Mouse (Mus musculus): ENCODE results near the gene Ccdc180. TPM values are rescaled to one million over a fixed set of nuclear protein-coding genes. Genes with fewer than 3 reads are reported as not detected.

Ccdc180 gene
- polyA plus RNA-seq, 1 experiment from 2014 or later, result 0.31 TPM

- H3K9ac ChIP-seq, result peak overlapping the region; percentile 25; the same call in 1 of the 2 replicates
Observed at GRCm38 (mm10) chr4:45869021-45869815, 20.9 kb upstream of the Ccdc180 start.

GRCm38 (mm10) chr4:45872147-45872546 is 18.0 kb upstream of the Ccdc180 start:
- Histone ChIP-seq H3K9ac (no peak overlapping the region), H3K27ac (no peak overlapping the region), H3K27me3 (no peaks in the 10 kb centered on the region; the same call in 1 of the 2 replicates), H3K4me3 (no peak overlapping the region), H3K36me3 (no peaks in the 10 kb centered on the region), H3K4me2 (replicated peaks) (no peak overlapping the region), H3K9me3 (replicated peaks) (0 out of 2 replicates have a peak, but pooled peaks cover 7% of the 10 kb centered on the region), H3K4me1 (peaks cover 4% of the 10 kb centered on the region)
- WGBS, result 100% methylated on average over 1 of the region's 2 CpGs
- no peak for ATAC-seq (ENCODE audit: low FRiP score)

More at GRCm38 (mm10) chr4:45869021-45869815, 20.9 kb upstream of the Ccdc180 start:
- H3K4me1 ChIP-seq, result peaks cover 4% of the 10 kb centered on the region
- 22% methylated on average over 23 of the region's 24 CpGs for WGBS
- no peaks in the 10 kb centered on the region for H3K9me3 ChIP-seq (replicated peaks)
- H3K27ac ChIP-seq, result no peak overlapping the region
- 0 out of 2 replicates have a peak overlapping the region, but pooled peaks have one; percentile 1 for H3K4me3 ChIP-seq
- no peaks in the 10 kb centered on the region; the same call in 1 of the 2 replicates for H3K27me3 ChIP-seq
- peak overlapping the region; percentile 33 for H3K4me2 ChIP-seq (replicated peaks)
- no peak for ATAC-seq (ENCODE audit: low FRiP score)
- H3K36me3 ChIP-seq, result no peaks in the 10 kb centered on the region

- H3K27me3 ChIP-seq, result no peaks in the 10 kb centered on the region; the same call in 1 of the 2 replicates
- no peak overlapping the region for H3K4me2 ChIP-seq (replicated peaks)
- no peak overlapping the region for H3K9ac ChIP-seq
- H3K4me1 ChIP-seq, result no peaks in the 10 kb centered on the region
- no peak overlapping the region for H3K4me3 ChIP-seq
- no peaks in the 10 kb centered on the region for H3K36me3 ChIP-seq
- H3K9me3 ChIP-seq (replicated peaks), result 0 out of 2 replicates have a peak, but pooled peaks cover 7% of the 10 kb centered on the region
- H3K27ac ChIP-seq, result no peak overlapping the region
- whole genome bisulfite sequencing, result 44% methylated on average over 5 of the region's 5 CpGs
- no peak for ATAC-seq (ENCODE audit: low FRiP score)
Observed at GRCm38 (mm10) chr4:45878929-45879328, 11.2 kb upstream of the Ccdc180 start.

- no peaks in the 10 kb centered on the region for H3K9me3 ChIP-seq (replicated peaks)
- no peak overlapping the region for H3K4me3 ChIP-seq
- H3K9ac ChIP-seq, result no peak overlapping the region
- H3K27me3 ChIP-seq, result no peaks in the 10 kb centered on the region; the same call in 1 of the 2 replicates
- no peak overlapping the region for H3K4me2 ChIP-seq (replicated peaks)
- WGBS, result 82% methylated on average over 9 of the region's 9 CpGs
- no peak overlapping the region for H3K27ac ChIP-seq
- H3K4me1 ChIP-seq, result no peaks in the 10 kb centered on the region
- no peak for ATAC-seq (ENCODE audit: low FRiP score)
- H3K36me3 ChIP-seq, result no peaks in the 10 kb centered on the region
Observed at GRCm38 (mm10) chr4:45882521-45882920, 7.6 kb upstream of the Ccdc180 start.

- H3K27ac ChIP-seq, result no peak overlapping the region
- no peaks in the 10 kb centered on the region for H3K4me1 ChIP-seq
- no peaks in the 10 kb centered on the region; the same call in 1 of the 2 replicates for H3K27me3 ChIP-seq
- H3K9me3 ChIP-seq (replicated peaks), result no peaks in the 10 kb centered on the region
- no peak overlapping the region for H3K4me3 ChIP-seq
- no peak overlapping the region for H3K9ac ChIP-seq
- no peaks in the 10 kb centered on the region for H3K36me3 ChIP-seq
- ATAC-seq (ENCODE audit: low FRiP score), result no peak
- WGBS, result 94% methylated on average over 16 of the region's 16 CpGs
- H3K4me2 ChIP-seq (replicated peaks), result no peak overlapping the region
Observed at GRCm38 (mm10) chr4:45883250-45883649, 6.9 kb upstream of the Ccdc180 start.

GRCm38 (mm10) chr4:45889487-45889886 is 616 bp upstream of the Ccdc180 start:
- H3K4me3 ChIP-seq, result no peak overlapping the region

GRCm38 (mm10) chr4:45896425-45897081 is 6.5 kb downstream of the Ccdc180 start:
- 12% methylated on average over 16 of the region's 16 CpGs for WGBS
- Histone ChIP-seq H3K36me3 (no peaks in the 10 kb centered on the region), H3K4me3 (no peak overlapping the region), H3K27me3 (0 out of 2 replicates have a peak, but pooled peaks cover 4% of the 10 kb centered on the region), H3K9me3 (replicated peaks) (no peaks in the 10 kb centered on the region), H3K9ac (no peak overlapping the region), H3K4me1 (peaks cover 5% of the 10 kb centered on the region; the same call in 1 of the 2 replicates), H3K4me2 (replicated peaks) (no peak overlapping the region), H3K27ac (no peak overlapping the region)
- no peak for ATAC-seq (ENCODE audit: low FRiP score)

More at GRCm38 (mm10) chr4:45889487-45889886, 616 bp upstream of the Ccdc180 start:
- 56% methylated on average over 6 of the region's 6 CpGs for WGBS
- ATAC-seq (ENCODE audit: low FRiP score), result no peak
- Histone ChIP-seq H3K9me3 (replicated peaks) (no peaks in the 10 kb centered on the region), H3K27ac (no peak overlapping the region), H3K36me3 (no peaks in the 10 kb centered on the region), H3K27me3 (no peaks in the 10 kb centered on the region), H3K4me2 (replicated peaks) (no peak overlapping the region), H3K4me1 (peaks cover 9% of the 10 kb centered on the region), H3K9ac (no peak overlapping the region)

GRCm38 (mm10) chr4:45898413-45898812 is 8.3 kb downstream of the Ccdc180 start:
- Histone ChIP-seq H3K4me3 (no peak overlapping the region), H3K36me3 (no peaks in the 10 kb centered on the region), H3K9ac (no peak overlapping the region), H3K27me3 (0 out of 2 replicates have a peak, but pooled peaks cover 4% of the 10 kb centered on the region), H3K4me1 (peaks cover 5% of the 10 kb centered on the region; the same call in 1 of the 2 replicates), H3K9me3 (replicated peaks) (no peaks in the 10 kb centered on the region), H3K27ac (no peak overlapping the region), H3K4me2 (replicated peaks) (no peak overlapping the region)
- no peak for ATAC-seq (ENCODE audit: low FRiP score)
- WGBS, result 58% methylated on average over 5 of the region's 5 CpGs

- H3K9ac ChIP-seq, result no peak overlapping the region
- H3K9me3 ChIP-seq (replicated peaks), result no peaks in the 10 kb centered on the region
- no peaks in the 10 kb centered on the region for H3K4me1 ChIP-seq
- H3K27me3 ChIP-seq, result no peaks in the 10 kb centered on the region
- H3K4me2 ChIP-seq (replicated peaks), result no peak overlapping the region
- H3K36me3 ChIP-seq, result no peaks in the 10 kb centered on the region
- WGBS, result 92% methylated on average over 13 of the region's 13 CpGs
- ATAC-seq (ENCODE audit: low FRiP score), result no peak
- H3K4me3 ChIP-seq, result no peak overlapping the region
- no peak overlapping the region for H3K27ac ChIP-seq
Observed at GRCm38 (mm10) chr4:45909256-45909655, 19.2 kb downstream of the Ccdc180 start.

GRCm38 (mm10) chr4:45909924-45910323 is 19.8 kb downstream of the Ccdc180 start:
- Histone ChIP-seq H3K4me1 (no peaks in the 10 kb centered on the region), H3K36me3 (no peaks in the 10 kb centered on the region), H3K4me3 (no peak overlapping the region), H3K9ac (no peak overlapping the region), H3K4me2 (replicated peaks) (no peak overlapping the region), H3K9me3 (replicated peaks) (no peaks in the 10 kb centered on the region), H3K27ac (no peak overlapping the region), H3K27me3 (no peaks in the 10 kb centered on the region)
- 67% methylated on average over 4 of the region's 4 CpGs for WGBS
- no peak for ATAC-seq (ENCODE audit: low FRiP score)

- no peaks in the 10 kb centered on the region for H3K4me1 ChIP-seq
- no peak overlapping the region for H3K4me2 ChIP-seq (replicated peaks)
- no peaks in the 10 kb centered on the region for H3K27me3 ChIP-seq
- no peaks in the 10 kb centered on the region for H3K9me3 ChIP-seq (replicated peaks)
- ATAC-seq (ENCODE audit: low FRiP score), result no peak
- H3K36me3 ChIP-seq, result no peaks in the 10 kb centered on the region
- H3K4me3 ChIP-seq, result no peak overlapping the region
- H3K9ac ChIP-seq, result no peak overlapping the region
- H3K27ac ChIP-seq, result no peak overlapping the region
- 88% methylated on average over 5 of the region's 5 CpGs for WGBS
Observed at GRCm38 (mm10) chr4:45911256-45911655, 21.2 kb downstream of the Ccdc180 start.

- no peaks in the 10 kb centered on the region for H3K27me3 ChIP-seq
- H3K4me1 ChIP-seq, result no peaks in the 10 kb centered on the region
- H3K4me2 ChIP-seq (replicated peaks), result no peak overlapping the region
- H3K36me3 ChIP-seq, result no peaks in the 10 kb centered on the region
- no peak overlapping the region for H3K9ac ChIP-seq
- H3K27ac ChIP-seq, result no peak overlapping the region
- H3K4me3 ChIP-seq, result no peak overlapping the region
- ATAC-seq (ENCODE audit: low FRiP score), result no peak
- WGBS, result 91% methylated on average over 4 of the region's 4 CpGs
- H3K9me3 ChIP-seq (replicated peaks), result no peaks in the 10 kb centered on the region
Observed at GRCm38 (mm10) chr4:45911876-45912275, 21.8 kb downstream of the Ccdc180 start.

Data from hindbrain, embryonic 12.5 days (tissue).